Mouse (Mus musculus): ENCODE measurements around the gene Maz. TPM values are rescaled to one million over a fixed set of nuclear protein-coding genes. Genes with fewer than 3 reads are reported as not detected.

Maz gene
- polyA plus RNA-seq, 1 experiment from 2014 or later: 61.9 TPM

- peaks cover 31% of the 10 kb centered on the region for H3K36me3 ChIP-seq (ENCODE audit: control insufficient read depth, insufficient read depth, low read length)
- 71% methylated on average over 13 of the region's 13 CpGs for WGBS
- H3K4me3 ChIP-seq (ENCODE audit: low read depth, low read length): peak overlapping the region; percentile 91
- H3K9ac ChIP-seq (ENCODE audit: low read length): 0 out of 2 replicates have a peak overlapping the region, but pooled peaks have one; percentile 13
- no peak overlapping the region for H3K27ac ChIP-seq (ENCODE audit: low read depth)
- H3K4me2 ChIP-seq (ENCODE audit: low read length): peak overlapping the region; percentile 99
- DNase-seq (ENCODE audit: low spot score): no peak
- no peak for ATAC-seq (replicated peaks; ENCODE audit: low FRiP score, low TSS enrichment, low read depth)
- H3K4me1 ChIP-seq (replicated peaks; ENCODE audit: control insufficient read depth, insufficient read depth, low read length): peaks cover 51% of the 10 kb centered on the region
- H3K27me3 ChIP-seq (replicated peaks; ENCODE audit: control insufficient read depth, insufficient read depth, low read length): no peaks in the 10 kb centered on the region
- no peaks in the 10 kb centered on the region for H3K9me3 ChIP-seq (ENCODE audit: control insufficient read depth, low read length)
Measured at GRCm38 (mm10) chr7:127023272-127023691, 3.6 kb downstream of the Maz start.

- H3K4me1 ChIP-seq (replicated peaks; ENCODE audit: control insufficient read depth, insufficient read depth, low read length): peaks cover 51% of the 10 kb centered on the region
- H3K9ac ChIP-seq (ENCODE audit: low read length): 0 out of 2 replicates have a peak overlapping the region, but pooled peaks have one; percentile 13
- H3K9me3 ChIP-seq (ENCODE audit: control insufficient read depth, low read length): no peaks in the 10 kb centered on the region
- no peak overlapping the region for H3K27ac ChIP-seq (ENCODE audit: low read depth)
- ATAC-seq (replicated peaks; ENCODE audit: low FRiP score, low TSS enrichment, low read depth) (no peak), DNase-seq (ENCODE audit: low spot score) (peak; percentile 50)
- peaks cover 27% of the 10 kb centered on the region for H3K36me3 ChIP-seq (ENCODE audit: control insufficient read depth, insufficient read depth, low read length)
- 70% methylated on average over 7 of the region's 7 CpGs for WGBS
- no peaks in the 10 kb centered on the region for H3K27me3 ChIP-seq (replicated peaks; ENCODE audit: control insufficient read depth, insufficient read depth, low read length)
- H3K4me3 ChIP-seq (ENCODE audit: low read depth, low read length): peak overlapping the region; percentile 91
- peak overlapping the region; percentile 99; the same call in 1 of the 2 replicates for H3K4me2 ChIP-seq (ENCODE audit: low read length)
Measured at GRCm38 (mm10) chr7:127022528-127023271, 4.1 kb downstream of the Maz start.

DNA sequence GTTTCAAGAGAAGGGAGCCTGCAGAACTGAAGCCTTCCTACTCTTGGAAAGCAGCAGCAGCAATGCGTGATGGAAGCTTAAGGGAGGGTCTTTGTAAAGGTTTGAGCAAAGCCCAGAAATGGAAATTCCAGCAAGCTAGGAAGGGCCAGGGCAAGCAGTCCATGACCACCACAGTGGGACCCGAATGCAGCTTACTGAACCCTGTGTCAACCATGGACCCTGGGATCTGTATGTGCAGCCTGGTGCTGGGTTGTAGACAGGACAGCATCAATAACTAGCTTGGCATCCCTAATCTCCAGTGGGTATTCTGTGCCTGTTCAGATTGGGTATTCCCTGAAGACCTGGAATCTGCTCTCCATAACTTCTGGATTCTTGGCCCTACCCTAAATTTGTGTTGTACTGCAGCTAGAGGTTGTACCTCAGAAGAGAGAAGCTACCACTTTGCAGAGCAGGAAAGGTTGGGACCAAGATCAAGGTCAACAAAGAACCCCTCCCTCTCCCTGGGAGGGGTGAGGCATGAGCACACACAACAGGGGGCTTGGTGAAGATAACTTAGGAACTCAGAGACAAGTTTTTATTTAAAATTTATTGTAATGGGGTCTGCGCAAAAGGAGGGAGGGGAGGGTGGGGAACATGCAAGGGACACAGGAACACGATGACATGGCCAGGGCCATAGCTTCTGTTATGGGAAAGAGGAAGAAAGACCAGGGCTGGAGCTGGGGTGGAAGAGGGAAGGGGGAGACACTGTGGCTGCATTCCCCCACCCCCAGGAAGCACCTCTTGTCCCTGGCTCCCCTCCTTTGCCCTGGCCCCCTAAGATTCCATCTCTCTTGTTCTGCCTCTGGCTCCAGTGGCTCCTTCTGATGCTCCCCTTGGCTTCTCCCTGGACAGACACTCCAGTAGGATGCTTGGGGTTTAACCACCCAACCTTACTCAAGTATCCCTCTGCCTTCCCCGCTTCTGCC, 5.0 kb downstream of the Maz start:
- Histone ChIP-seq H3K27ac (ENCODE audit: low read depth) (peak overlapping the region; percentile 76), H3K36me3 (ENCODE audit: control insufficient read depth, insufficient read depth, low read length) (peaks cover 27% of the 10 kb centered on the region), H3K4me2 (ENCODE audit: low read length) (peak overlapping the region; percentile 82), H3K9ac (ENCODE audit: low read length) (peak overlapping the region; percentile 59; the same call in 1 of the 2 replicates), H3K4me3 (ENCODE audit: low read depth, low read length) (peak overlapping the region; percentile 52), H3K9me3 (ENCODE audit: control insufficient read depth, low read length) (no peaks in the 10 kb centered on the region), H3K27me3 (replicated peaks; ENCODE audit: control insufficient read depth, insufficient read depth, low read length) (no peaks in the 10 kb centered on the region), H3K4me1 (replicated peaks; ENCODE audit: control insufficient read depth, insufficient read depth, low read length) (peaks cover 52% of the 10 kb centered on the region)
- DNase-seq (ENCODE audit: low spot score): peak; percentile 51
- ATAC-seq (replicated peaks; ENCODE audit: low FRiP score, low TSS enrichment, low read depth): no peak
- 36% methylated on average over 5 of the region's 5 CpGs for WGBS

GRCm38 (mm10) chr7:127020901-127021562, 5.8 kb downstream of the Maz start, which contains the start of the genes Gm42742 and Prrt2:
Gm42742 (minus strand) TSS chr7:127021097.
Prrt2 (minus strand) TSS chr7:127021211.
- peak within 1 kb of the TSS; percentile 76 for H3K27ac ChIP-seq (ENCODE audit: low read depth)

GRCm38 (mm10) chr7:127020491-127020890, 6.3 kb downstream of the Maz start:
- no peaks in the 10 kb centered on the region for H3K27me3 ChIP-seq (replicated peaks; ENCODE audit: control insufficient read depth, insufficient read depth, low read length)
- peaks cover 30% of the 10 kb centered on the region for H3K36me3 ChIP-seq (ENCODE audit: control insufficient read depth, insufficient read depth, low read length)
- no peak for ATAC-seq (replicated peaks; ENCODE audit: low FRiP score, low TSS enrichment, low read depth)
- 36% methylated on average over 5 of the region's 5 CpGs for WGBS
- peak overlapping the region; percentile 59 for H3K9ac ChIP-seq (ENCODE audit: low read length)
- H3K4me3 ChIP-seq (ENCODE audit: low read depth, low read length): peak overlapping the region; percentile 52
- H3K9me3 ChIP-seq (ENCODE audit: control insufficient read depth, low read length): no peaks in the 10 kb centered on the region
- H3K27ac ChIP-seq (ENCODE audit: low read depth): peak overlapping the region; percentile 76; the same call in 1 of the 2 replicates
- DNase-seq (ENCODE audit: low spot score): no peak
- H3K4me1 ChIP-seq (replicated peaks; ENCODE audit: control insufficient read depth, insufficient read depth, low read length): peaks cover 56% of the 10 kb centered on the region
- peak overlapping the region; percentile 82 for H3K4me2 ChIP-seq (ENCODE audit: low read length)

More at GRCm38 (mm10) chr7:127020901-127021562, 5.8 kb downstream of the Maz start, which contains the start of the genes Gm42742 and Prrt2:
- Histone ChIP-seq H3K36me3 (ENCODE audit: control insufficient read depth, insufficient read depth, low read length) (peaks cover 27% of the 10 kb centered on the region), H3K4me2 (ENCODE audit: low read length) (peak within 1 kb of the TSS; percentile 82), H3K9ac (ENCODE audit: low read length) (peak within 1 kb of the TSS; percentile 59), H3K4me3 (ENCODE audit: low read depth, low read length) (peak within 1 kb of the TSS; percentile 52), H3K4me1 (replicated peaks; ENCODE audit: control insufficient read depth, insufficient read depth, low read length) (peaks cover 52% of the 10 kb centered on the region), H3K9me3 (ENCODE audit: control insufficient read depth, low read length) (no peaks in the 10 kb centered on the region), H3K27me3 (replicated peaks; ENCODE audit: control insufficient read depth, insufficient read depth, low read length) (no peaks in the 10 kb centered on the region)
- 1% methylated on average over 36 of the region's 37 CpGs for WGBS
- DNase-seq (ENCODE audit: low spot score) (peak; percentile 74), ATAC-seq (replicated peaks; ENCODE audit: low FRiP score, low TSS enrichment, low read depth) (peak; percentile 25; the same call in 1 of the 2 replicates)

DNA sequence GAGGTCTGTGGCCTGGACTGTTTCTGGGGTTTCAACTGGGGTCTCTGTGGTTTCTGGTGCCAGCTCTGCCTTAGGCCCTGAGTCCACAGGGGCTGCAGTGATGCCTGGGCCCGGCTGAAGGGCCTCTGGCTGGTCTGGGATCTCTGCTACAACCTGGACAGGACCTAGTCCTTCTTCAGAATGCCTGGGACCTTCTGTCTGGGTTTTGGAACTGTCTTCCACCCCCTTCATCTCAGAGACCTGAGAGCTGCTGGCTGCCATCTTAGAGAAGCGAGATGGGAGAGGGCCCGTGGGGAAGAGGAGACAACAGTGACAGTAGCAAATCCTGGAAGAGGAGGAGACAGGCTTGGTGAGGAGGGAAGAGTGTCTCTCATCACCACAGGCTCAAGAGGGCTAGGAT, 6.8 kb downstream of the Maz start:
- 63% methylated on average over 3 of the region's 3 CpGs for WGBS
- Histone ChIP-seq H3K9me3 (ENCODE audit: control insufficient read depth, low read length) (no peaks in the 10 kb centered on the region), H3K4me1 (replicated peaks; ENCODE audit: control insufficient read depth, insufficient read depth, low read length) (peaks cover 60% of the 10 kb centered on the region), H3K4me3 (ENCODE audit: low read depth, low read length) (peak overlapping the region; percentile 52), H3K27me3 (replicated peaks; ENCODE audit: control insufficient read depth, insufficient read depth, low read length) (no peaks in the 10 kb centered on the region), H3K9ac (ENCODE audit: low read length) (peak overlapping the region; percentile 59), H3K36me3 (ENCODE audit: control insufficient read depth, insufficient read depth, low read length) (peaks cover 34% of the 10 kb centered on the region), H3K27ac (ENCODE audit: low read depth) (peak overlapping the region; percentile 76; the same call in 1 of the 2 replicates), H3K4me2 (ENCODE audit: low read length) (peak overlapping the region; percentile 82)
- DNase-seq (ENCODE audit: low spot score) (peak; percentile 49), ATAC-seq (replicated peaks; ENCODE audit: low FRiP score, low TSS enrichment, low read depth) (no peak)

DNA sequence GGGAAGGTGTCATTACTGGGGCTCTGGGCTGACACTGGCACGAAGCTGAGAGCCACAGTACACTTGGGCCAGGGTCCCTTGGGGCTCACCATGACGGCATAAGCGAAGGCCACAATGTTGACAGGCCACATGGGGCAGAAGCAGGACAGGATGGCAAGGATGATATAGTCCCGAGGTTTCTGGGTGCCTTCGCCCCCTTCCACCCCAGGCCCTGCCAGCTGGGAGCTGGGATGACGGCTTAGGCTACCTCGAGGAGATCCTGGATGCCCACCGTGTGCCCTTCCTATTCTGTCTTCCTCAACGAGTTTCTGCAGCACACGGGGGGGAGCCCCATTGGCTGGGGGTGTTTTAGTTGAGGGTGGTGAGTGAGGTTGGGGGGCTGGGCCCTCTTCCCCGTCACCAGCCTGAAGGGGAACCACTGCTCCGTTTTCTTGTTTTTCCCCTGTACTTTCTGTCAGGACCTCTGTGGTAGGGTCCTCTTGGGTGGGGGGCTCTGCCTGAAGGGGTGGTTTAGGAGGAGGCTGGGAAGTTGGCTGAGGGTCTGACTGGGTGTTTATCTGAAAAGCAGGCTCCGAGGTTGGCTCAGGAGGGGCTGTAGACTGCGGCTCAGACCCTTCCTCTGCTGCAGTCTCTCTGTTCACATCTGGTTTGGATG, 7.4 kb downstream of the Maz start:
- peak overlapping the region; percentile 59; the same call in 1 of the 2 replicates for H3K9ac ChIP-seq (ENCODE audit: low read length)
- H3K4me2 ChIP-seq (ENCODE audit: low read length): peak overlapping the region; percentile 82
- no peak overlapping the region for H3K27ac ChIP-seq (ENCODE audit: low read depth)
- H3K9me3 ChIP-seq (ENCODE audit: control insufficient read depth, low read length): no peaks in the 10 kb centered on the region
- peaks cover 60% of the 10 kb centered on the region for H3K4me1 ChIP-seq (replicated peaks; ENCODE audit: control insufficient read depth, insufficient read depth, low read length)
- 0 out of 2 replicates have a peak overlapping the region, but pooled peaks have one; percentile 6 for H3K4me3 ChIP-seq (ENCODE audit: low read depth, low read length)
- ATAC-seq (replicated peaks; ENCODE audit: low FRiP score, low TSS enrichment, low read depth) (no peak), DNase-seq (ENCODE audit: low spot score) (peak; percentile 38)
- peaks cover 35% of the 10 kb centered on the region for H3K36me3 ChIP-seq (ENCODE audit: control insufficient read depth, insufficient read depth, low read length)
- 75% methylated on average over 14 of the region's 14 CpGs for WGBS
- no peaks in the 10 kb centered on the region for H3K27me3 ChIP-seq (replicated peaks; ENCODE audit: control insufficient read depth, insufficient read depth, low read length)
